Mouse (Mus musculus) retina, adult 2 months (tissue): Measurements from ENCODE around the gene C130032M10Rik.
"Not testable (repeated sequence)": the region's sequence is repeated elsewhere in the genome, so short reads cannot be mapped to it uniquely, and the experiment has no call there.

ENCODE experiments used
- DNase-seq: peaks from one replicate; pipeline ENCODE4 v3.0.0-alpha.2; 2012; ENCODE audit warnings: low read depth, low spot score

C130032M10Rik gene

GRCm38 (mm10) chr9:114518812-114519477 is 3.4 kb downstream of the C130032M10Rik start:
- DNase-seq, result no peak

GRCm38 (mm10) chr9:114520529-114520928 is 5.0 kb downstream of the C130032M10Rik start:
- not testable (repeated sequence) for DNase-seq

GRCm38 (mm10) chr9:114522041-114522440 is 6.5 kb downstream of the C130032M10Rik start:
- no peak for DNase-seq

- DNase-seq, result no peak
These were observed 7.0 kb downstream of the C130032M10Rik start for GRCm38 (mm10) chr9:114522501-114522900.

- DNase-seq, result no peak
These were observed 9.7 kb downstream of the C130032M10Rik start for GRCm38 (mm10) chr9:114525073-114525633.

GRCm38 (mm10) chr9:114525891-114526290 is 10.4 kb downstream of the C130032M10Rik start:
- DNase-seq, result no peak

GRCm38 (mm10) chr9:114526581-114526980 is 11.1 kb downstream of the C130032M10Rik start:
- no peak for DNase-seq

GRCm38 (mm10) chr9:114527085-114527484 is 11.6 kb downstream of the C130032M10Rik start:
- DNase-seq, result no peak

- no peak for DNase-seq
These were observed 12.6 kb downstream of the C130032M10Rik start for GRCm38 (mm10) chr9:114527992-114528679.

GRCm38 (mm10) chr9:114528680-114529048 is 13.2 kb downstream of the C130032M10Rik start:
- DNase-seq, result no peak

- no peak for DNase-seq
These were observed 15.8 kb downstream of the C130032M10Rik start for GRCm38 (mm10) chr9:114531276-114531675.

GRCm38 (mm10) chr9:114533848-114534247 is 18.4 kb downstream of the C130032M10Rik start:
- DNase-seq, result no peak

GRCm38 (mm10) chr9:114534747-114535517 is 19.4 kb downstream of the C130032M10Rik start:
- no peak for DNase-seq

GRCm38 (mm10) chr9:114536628-114537027 is 21.1 kb downstream of the C130032M10Rik start:
- no peak for DNase-seq

- DNase-seq, result no peak
These were observed 23.6 kb downstream of the C130032M10Rik start for GRCm38 (mm10) chr9:114538996-114539563.

GRCm38 (mm10) chr9:114541279-114541741 is 25.8 kb downstream of the C130032M10Rik start:
- no peak for DNase-seq

- no peak for DNase-seq
These were observed 28.6 kb downstream of the C130032M10Rik start for GRCm38 (mm10) chr9:114543882-114544753.

- DNase-seq, result no peak
These were observed 29.4 kb downstream of the C130032M10Rik start for GRCm38 (mm10) chr9:114544754-114545393.

- DNase-seq, result no peak
These were observed 31.3 kb downstream of the C130032M10Rik start for GRCm38 (mm10) chr9:114546765-114547164.

- no peak for DNase-seq
These were observed 32.2 kb downstream of the C130032M10Rik start for GRCm38 (mm10) chr9:114547643-114548077.
